Mouse (Mus musculus): Measurements from ENCODE around the gene Ilf3. TPM values are rescaled to one million over a fixed set of nuclear protein-coding genes. Genes with fewer than 3 reads are reported as not detected.

Ilf3 gene
- total RNA-seq, 1 experiment from 2014 or later, result 58.2 TPM

DNA sequence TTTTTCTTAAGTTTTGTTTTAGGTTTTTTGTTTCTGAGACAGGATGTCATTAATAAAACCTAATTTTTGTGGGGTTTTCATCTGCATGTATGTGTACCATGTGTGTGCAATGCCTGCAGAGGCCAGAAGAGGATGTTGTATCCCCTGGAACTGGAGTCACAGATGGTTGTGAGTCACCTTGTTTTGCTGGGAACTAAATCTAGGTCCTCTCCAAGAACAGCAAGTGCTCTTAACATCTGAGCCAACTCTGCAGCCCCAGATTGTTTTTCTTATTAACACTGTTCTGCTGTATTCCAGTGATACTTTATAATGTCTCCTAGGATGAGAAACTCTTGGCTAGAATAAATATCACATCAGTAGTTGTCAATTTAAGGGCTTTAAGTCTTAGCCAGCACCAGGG, 13.2 kb downstream of the Ilf3 start:
- ATAC-seq (ENCODE audit: extremely low read depth, insufficient number of reproducible peaks, low FRiP score, poor library complexity, severe bottlenecking), result no peak

- no peak for ATAC-seq (ENCODE audit: extremely low read depth, insufficient number of reproducible peaks, low FRiP score, poor library complexity, severe bottlenecking)
These were observed 16.3 kb downstream of the Ilf3 start for GRCm38 (mm10) chr9:21383966-21384365.

GRCm38 (mm10) chr9:21392646-21393175, 25.0 kb downstream of the Ilf3 start:
- no peak for ATAC-seq (ENCODE audit: extremely low read depth, insufficient number of reproducible peaks, low FRiP score, poor library complexity, severe bottlenecking)

DNA sequence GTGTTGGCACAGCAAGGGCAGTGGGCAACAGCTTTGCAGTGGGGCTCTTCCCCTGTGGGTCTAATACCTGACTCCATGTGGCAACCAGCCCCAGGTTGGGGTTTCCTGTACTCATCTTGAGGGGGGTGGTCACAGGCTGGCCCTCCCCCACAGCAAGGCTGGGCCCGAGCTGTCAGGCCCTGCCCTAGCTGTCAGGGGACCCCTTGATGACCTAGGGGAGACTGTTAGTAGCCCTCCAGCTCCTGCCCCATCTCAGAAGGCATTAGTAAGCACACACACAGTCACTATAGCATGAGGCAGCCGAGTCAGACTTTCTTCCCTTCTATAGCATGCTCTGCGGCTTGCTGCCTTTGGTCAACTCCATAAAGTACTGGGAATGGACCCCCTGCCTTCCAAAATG, 28.0 kb downstream of the Ilf3 start:
- no peak for ATAC-seq (ENCODE audit: extremely low read depth, insufficient number of reproducible peaks, low FRiP score, poor library complexity, severe bottlenecking)

GRCm38 (mm10) chr9:21397170-21397569, 29.5 kb downstream of the Ilf3 start:
- ATAC-seq (ENCODE audit: extremely low read depth, insufficient number of reproducible peaks, low FRiP score, poor library complexity, severe bottlenecking), result no peak

DNA sequence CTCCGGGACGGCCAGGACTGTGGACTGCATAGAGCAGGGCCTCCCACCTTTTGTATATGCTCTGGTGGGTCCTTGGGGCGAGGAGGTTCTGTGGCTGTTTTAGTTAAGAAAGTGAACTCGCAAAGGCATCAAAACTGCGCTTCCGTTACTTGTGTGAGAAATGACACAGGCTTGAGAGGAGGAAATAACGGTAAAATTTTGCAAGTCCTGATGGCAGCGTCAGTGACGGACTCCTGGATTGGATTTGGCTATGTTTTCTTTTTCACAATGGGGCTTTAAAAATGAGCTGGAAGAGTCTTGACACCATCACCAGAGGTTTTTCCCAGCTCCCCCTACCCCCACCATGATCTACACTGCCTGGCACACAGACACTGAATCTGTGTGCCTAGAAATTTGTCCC, 33.4 kb downstream of the Ilf3 start:
- ATAC-seq (ENCODE audit: extremely low read depth, insufficient number of reproducible peaks, low FRiP score, poor library complexity, severe bottlenecking), result no peak

- ATAC-seq (ENCODE audit: extremely low read depth, insufficient number of reproducible peaks, low FRiP score, poor library complexity, severe bottlenecking), result no peak
These were observed 35.1 kb downstream of the Ilf3 start for GRCm38 (mm10) chr9:21402764-21403253.

DNA sequence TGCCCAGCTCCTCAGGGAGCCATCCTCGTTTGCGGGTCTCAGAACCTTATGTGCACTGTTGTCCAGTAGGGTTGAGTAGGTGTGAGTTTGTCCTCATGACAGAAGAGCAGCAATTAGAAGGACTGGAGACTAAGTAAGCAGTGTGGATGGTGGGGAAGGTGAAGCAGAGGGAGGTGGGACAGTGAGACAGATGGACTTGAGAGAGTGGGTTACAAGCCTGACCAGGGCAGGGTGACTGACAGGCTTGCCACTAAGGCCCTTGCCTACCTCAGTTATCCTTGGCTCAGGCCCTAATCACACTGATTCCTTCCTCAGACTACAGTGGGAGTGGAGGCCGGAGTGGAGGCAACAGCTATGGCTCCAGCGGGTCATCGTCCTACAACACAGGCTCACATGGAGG, 36.1 kb downstream of the Ilf3 start:
- ATAC-seq (ENCODE audit: extremely low read depth, insufficient number of reproducible peaks, low FRiP score, poor library complexity, severe bottlenecking), result no peak

- no peak for ATAC-seq (ENCODE audit: extremely low read depth, insufficient number of reproducible peaks, low FRiP score, poor library complexity, severe bottlenecking)
These were observed 37.9 kb downstream of the Ilf3 start for GRCm38 (mm10) chr9:21405525-21405924.

GRCm38 (mm10) chr9:21407951-21408350, 40.3 kb downstream of the Ilf3 start:
- no peak for ATAC-seq (ENCODE audit: extremely low read depth, insufficient number of reproducible peaks, low FRiP score, poor library complexity, severe bottlenecking)

DNA sequence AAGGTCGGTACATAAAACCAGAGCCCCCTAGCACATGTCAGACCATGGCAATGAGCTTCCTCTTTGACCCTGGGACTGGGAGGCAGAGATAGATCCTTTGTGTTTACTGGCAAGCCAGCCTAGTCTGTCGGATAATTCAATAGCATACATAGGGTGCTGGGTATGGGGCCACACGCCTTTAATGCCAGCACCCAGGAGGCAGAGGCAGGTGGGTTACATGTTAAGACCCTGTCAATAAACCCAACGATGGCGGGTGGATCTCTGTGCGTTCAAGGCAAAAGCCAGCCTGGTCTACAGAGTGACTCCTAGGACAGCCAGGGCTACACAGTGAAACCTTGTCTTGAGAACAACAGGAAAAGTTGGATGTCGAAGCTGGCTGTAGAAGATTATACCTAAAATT, 41.0 kb downstream of the Ilf3 start:
- no peak for ATAC-seq (ENCODE audit: extremely low read depth, insufficient number of reproducible peaks, low FRiP score, poor library complexity, severe bottlenecking)

DNA sequence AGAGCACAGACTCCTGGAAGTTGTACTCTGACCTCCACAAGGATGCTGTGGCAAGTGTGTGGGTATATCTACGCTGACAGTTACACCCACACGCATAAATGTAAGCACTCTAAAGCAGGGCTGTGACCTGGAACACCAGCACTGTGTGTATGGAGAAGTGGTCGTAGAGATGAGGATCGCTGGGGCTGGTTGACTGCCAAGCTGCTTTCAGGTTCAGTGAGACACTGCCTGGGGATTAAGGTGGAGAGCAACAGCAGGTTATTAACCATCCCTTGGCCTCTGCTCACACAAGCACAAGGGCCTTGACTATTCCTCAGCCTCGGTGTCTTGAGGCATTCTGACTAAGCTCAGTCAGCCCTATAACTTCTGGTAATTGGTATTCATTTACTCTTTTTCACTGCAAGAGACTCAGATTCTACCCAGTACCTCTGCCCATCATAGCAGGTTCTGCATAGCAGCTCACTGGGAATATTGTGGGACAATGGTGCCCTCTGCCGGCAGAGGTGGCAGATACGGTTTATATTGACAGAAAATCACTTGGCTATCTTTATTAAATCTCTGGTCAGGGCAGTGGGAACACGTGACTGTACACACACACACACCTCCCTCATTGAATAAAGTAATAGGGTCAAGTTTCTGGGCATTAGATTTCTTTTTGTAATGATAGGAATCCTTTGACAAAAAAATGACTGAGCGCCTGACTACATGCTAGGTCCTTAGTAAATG, 42.1 kb downstream of the Ilf3 start:
- ATAC-seq (ENCODE audit: extremely low read depth, insufficient number of reproducible peaks, low FRiP score, poor library complexity, severe bottlenecking), result peak; percentile 73

DNA sequence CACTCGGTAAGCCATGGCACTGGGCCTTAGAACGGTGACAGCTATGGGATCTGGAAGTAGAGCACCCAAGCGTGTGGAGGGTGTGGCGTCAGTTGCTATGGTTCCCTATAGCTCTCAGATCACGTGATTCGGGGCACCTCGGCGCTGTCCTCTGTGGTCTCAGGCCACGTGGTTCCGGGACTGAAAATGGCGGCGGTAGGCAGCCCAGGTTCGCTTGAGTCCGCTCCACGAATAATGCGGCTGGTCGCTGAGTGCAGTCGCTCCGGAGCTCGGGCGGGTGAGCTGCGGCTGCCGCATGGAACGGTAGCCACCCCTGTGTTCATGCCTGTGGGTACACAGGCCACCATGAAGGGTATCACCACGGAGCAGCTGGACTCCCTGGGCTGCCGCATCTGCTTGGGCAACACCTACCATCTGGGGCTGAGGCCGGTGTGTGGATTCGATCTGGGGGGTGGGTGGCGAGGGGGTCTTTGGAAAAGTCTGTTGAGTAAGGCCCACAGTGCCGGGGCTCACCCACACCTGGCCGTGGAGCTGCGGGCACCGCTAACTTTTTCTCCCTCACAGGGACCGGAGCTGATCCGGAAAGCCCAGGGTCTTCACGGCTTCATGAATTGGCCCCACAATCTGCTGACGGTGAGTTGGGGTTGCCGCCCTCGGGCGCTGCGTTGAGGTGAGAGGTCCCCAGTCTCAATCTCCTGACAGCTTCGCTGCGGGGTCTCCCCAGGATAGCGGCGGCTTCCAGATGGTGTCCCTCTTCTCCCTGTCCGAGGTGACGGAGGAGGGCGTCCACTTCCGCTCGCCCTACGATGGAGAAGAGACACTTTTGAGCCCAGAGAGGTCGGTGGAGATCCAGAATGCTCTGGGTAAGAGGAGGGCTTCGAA, 44.2 kb downstream of the Ilf3 start, which contains the start of gene Qtrt1:
Gene Qtrt1, plus strand, starts transcription at position 169 of the 882 bp plus-strand sequence.
- peak; percentile 94 for ATAC-seq (ENCODE audit: extremely low read depth, insufficient number of reproducible peaks, low FRiP score, poor library complexity, severe bottlenecking)

GRCm38 (mm10) chr9:21417866-21418265, 50.2 kb downstream of the Ilf3 start:
- no peak for ATAC-seq (ENCODE audit: extremely low read depth, insufficient number of reproducible peaks, low FRiP score, poor library complexity, severe bottlenecking)

DNA sequence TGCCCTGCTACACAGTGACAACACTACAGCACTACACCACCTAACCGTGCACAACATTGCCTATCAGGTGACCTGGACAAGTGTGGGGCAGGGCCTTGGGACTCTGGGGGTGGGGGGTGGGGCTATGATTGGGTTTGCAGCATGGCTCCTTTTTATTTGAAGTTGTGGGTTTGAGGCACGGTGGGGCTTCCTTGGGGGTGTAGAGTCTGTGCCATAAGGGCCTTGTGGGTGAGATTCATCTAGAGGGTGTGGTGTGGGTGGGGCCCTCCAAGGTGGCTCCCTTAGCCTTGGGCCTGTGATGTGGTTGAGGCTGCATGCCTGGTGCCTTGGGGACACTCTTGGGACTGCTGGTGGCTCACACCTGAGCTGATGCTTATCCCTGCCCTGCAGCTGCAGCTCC, 52.0 kb downstream of the Ilf3 start:
- ATAC-seq (ENCODE audit: extremely low read depth, insufficient number of reproducible peaks, low FRiP score, poor library complexity, severe bottlenecking), result no peak

GRCm38 (mm10) chr9:21424631-21425555, 57.2 kb downstream of the Ilf3 start, which contains the start of gene Dnm2:
Gene Dnm2, plus strand, starts transcription at chr9:21424908.
- ATAC-seq (ENCODE audit: extremely low read depth, insufficient number of reproducible peaks, low FRiP score, poor library complexity, severe bottlenecking), result peak; percentile 96

- no peak for ATAC-seq (ENCODE audit: extremely low read depth, insufficient number of reproducible peaks, low FRiP score, poor library complexity, severe bottlenecking)
These were observed 57.9 kb downstream of the Ilf3 start for GRCm38 (mm10) chr9:21425556-21425945.

DNA sequence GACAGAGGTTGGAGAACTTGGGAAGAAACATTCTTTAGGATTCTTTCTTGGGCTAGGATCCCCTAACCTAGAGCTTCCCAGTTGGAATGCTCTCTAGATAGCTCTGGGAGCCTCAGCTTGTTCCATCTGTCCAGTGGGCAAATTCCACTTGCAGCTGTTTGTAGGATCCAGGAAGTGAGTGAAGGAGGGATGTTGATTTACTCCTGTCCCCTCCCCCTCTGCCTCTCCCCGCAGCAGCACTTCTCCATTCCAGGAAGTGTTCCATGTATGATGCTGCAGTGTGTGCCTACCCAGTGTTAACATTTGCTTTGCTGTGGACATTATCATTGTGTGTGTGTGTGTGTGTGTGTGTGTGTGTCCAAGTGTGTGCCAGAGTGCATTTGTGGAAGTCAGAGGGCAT, 58.3 kb downstream of the Ilf3 start:
- no peak for ATAC-seq (ENCODE audit: extremely low read depth, insufficient number of reproducible peaks, low FRiP score, poor library complexity, severe bottlenecking)

- no peak for ATAC-seq (ENCODE audit: extremely low read depth, insufficient number of reproducible peaks, low FRiP score, poor library complexity, severe bottlenecking)
These were observed 58.9 kb downstream of the Ilf3 start for GRCm38 (mm10) chr9:21426525-21426924.
